Mouse (Mus musculus): ENCODE results near the gene Vps37c.

GRCm38 (mm10) chr19:10693926-10694682 lies 5.6 kb downstream of the Vps37c start:
- TF ChIP-seq GATA1 (IDR thresholded peaks at IDR 0.05; ENCODE audit: low read length) (no peak), TAL1 (IDR thresholded peaks at IDR 0.05; ENCODE audit: low read length) (no peak)

Measured in erythroblast, embryonic 14.5 days (primary cell).